Mouse (Mus musculus): Measurements from ENCODE around the gene B4galnt1. TPM values are rescaled to one million over a fixed set of nuclear protein-coding genes. Genes with fewer than 3 reads are reported as not detected.

Gene B4galnt1
- polyA plus RNA-seq (2014; fragmentation: Nextera tagmentation; extraction: Ambion mirVana): 79.3 and 93.4 TPM in 2 replicates

- peak within 1 kb of the TSS; percentile 67 for H3K4me2 ChIP-seq (ENCODE audit: low read depth, low read length)
- 2% methylated on average over 48 of the region's 52 CpGs for WGBS
- H3K27me3 ChIP-seq (ENCODE audit: control insufficient read depth, insufficient read depth, low read length): peaks cover 12% of the 10 kb centered on the region
- H3K36me3 ChIP-seq (ENCODE audit: control insufficient read depth, insufficient read depth, low read length): peaks cover 5% of the 10 kb centered on the region
- H3K9me3 ChIP-seq (ENCODE audit: control insufficient read depth, low read length): no peaks in the 10 kb centered on the region
- H3K27ac ChIP-seq (ENCODE audit: low read depth, low read length): peak within 1 kb of the TSS; percentile 91
- H3K4me1 ChIP-seq (ENCODE audit: control insufficient read depth, insufficient read depth, low read length): peaks cover 13% of the 10 kb centered on the region
- H3K4me3 ChIP-seq (ENCODE audit: low read depth, low read length): peak within 1 kb of the TSS; percentile 87
- peak; percentile 89 for ATAC-seq (ENCODE audit: low read depth)
- peak within 1 kb of the TSS; percentile 96 for H3K9ac ChIP-seq (replicated peaks; ENCODE audit: low read depth, low read length)
Measured at GRCm38 (mm10) chr10:127164631-127165353, at the start of gene B4galnt1. Gene B4galnt1, plus strand, starts transcription at chr10:127165225.

DNA sequence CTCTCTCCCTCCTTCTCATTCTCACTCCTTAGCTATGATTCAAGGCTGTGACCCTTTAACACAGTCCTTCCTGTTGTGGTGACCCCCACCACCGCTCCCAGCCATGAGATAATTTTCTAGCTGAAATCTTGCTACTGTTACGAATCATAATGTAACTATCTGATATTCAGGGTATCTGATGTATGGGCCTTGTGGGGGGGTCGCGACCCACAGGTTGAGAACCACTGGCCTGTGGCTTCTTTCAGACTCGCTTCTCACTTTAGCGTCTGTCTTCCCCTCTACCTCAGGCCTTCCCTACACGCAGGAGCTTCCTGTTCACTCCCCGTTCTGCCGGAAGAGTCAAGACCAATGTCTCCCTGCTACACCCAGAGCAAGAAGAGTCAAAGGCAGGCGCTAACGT, 46.6 kb upstream of the B4galnt1 start:
- Histone ChIP-seq H3K9me3 (ENCODE audit: control insufficient read depth, low read length) (no peaks in the 10 kb centered on the region), H3K27me3 (ENCODE audit: control insufficient read depth, insufficient read depth, low read length) (no peaks in the 10 kb centered on the region), H3K4me2 (ENCODE audit: low read depth, low read length) (no peak overlapping the region), H3K4me3 (ENCODE audit: low read depth, low read length) (no peak overlapping the region), H3K9ac (replicated peaks; ENCODE audit: low read depth, low read length) (no peak overlapping the region), H3K27ac (ENCODE audit: low read depth, low read length) (no peak overlapping the region), H3K36me3 (ENCODE audit: control insufficient read depth, insufficient read depth, low read length) (peaks cover 11% of the 10 kb centered on the region), H3K4me1 (ENCODE audit: control insufficient read depth, insufficient read depth, low read length) (peaks cover 15% of the 10 kb centered on the region)
- WGBS: 94% methylated on average over 11 of the region's 11 CpGs
- no peak for ATAC-seq (ENCODE audit: low read depth)

GRCm38 (mm10) chr10:127119229-127119628, 45.8 kb upstream of the B4galnt1 start:
- WGBS: 94% methylated on average over 10 of the region's 10 CpGs
- no peaks in the 10 kb centered on the region for H3K27me3 ChIP-seq (ENCODE audit: control insufficient read depth, insufficient read depth, low read length)
- peaks cover 11% of the 10 kb centered on the region for H3K36me3 ChIP-seq (ENCODE audit: control insufficient read depth, insufficient read depth, low read length)
- no peak overlapping the region for H3K4me2 ChIP-seq (ENCODE audit: low read depth, low read length)
- H3K27ac ChIP-seq (ENCODE audit: low read depth, low read length): no peak overlapping the region
- H3K4me1 ChIP-seq (ENCODE audit: control insufficient read depth, insufficient read depth, low read length): peaks cover 15% of the 10 kb centered on the region
- H3K9ac ChIP-seq (replicated peaks; ENCODE audit: low read depth, low read length): no peak overlapping the region
- no peak overlapping the region for H3K4me3 ChIP-seq (ENCODE audit: low read depth, low read length)
- no peak for ATAC-seq (ENCODE audit: low read depth)
- no peaks in the 10 kb centered on the region for H3K9me3 ChIP-seq (ENCODE audit: control insufficient read depth, low read length)

DNA sequence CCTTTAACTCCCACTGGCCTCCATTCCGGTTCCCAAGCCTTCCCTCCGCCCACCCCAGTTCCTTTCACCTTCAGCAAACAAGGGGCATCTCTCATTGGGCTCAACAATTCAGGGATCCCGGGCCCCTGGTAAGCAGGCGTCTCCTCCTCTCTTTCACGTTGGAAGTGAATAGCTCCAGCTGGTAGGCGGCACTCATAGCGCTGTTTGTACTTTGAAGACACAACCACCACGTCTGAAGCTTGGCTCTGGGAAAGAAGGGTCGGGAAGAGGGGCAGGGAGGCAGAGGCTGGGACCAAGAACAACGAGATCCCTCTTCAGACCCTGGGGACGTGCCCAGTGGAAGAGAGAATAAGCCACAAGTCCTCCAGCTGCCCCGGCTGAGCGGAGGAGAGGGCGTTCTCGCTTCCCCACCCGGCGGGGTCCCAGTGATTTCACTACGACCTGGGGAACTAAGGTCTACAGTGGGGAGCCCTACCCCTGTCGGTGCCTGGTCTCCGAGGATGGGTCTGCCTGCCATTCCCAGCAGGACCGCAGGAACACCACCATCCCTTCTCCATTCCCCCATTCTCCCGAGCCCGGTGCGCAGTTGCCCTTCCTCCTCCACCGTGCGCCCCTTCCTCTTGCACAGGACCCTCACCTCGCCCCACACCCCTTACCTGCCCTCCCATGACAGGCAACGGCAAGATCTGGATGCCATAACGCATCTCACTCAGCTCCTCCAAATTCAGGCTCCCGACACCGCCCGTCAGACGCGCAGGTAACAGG, 44.5 kb upstream of the B4galnt1 start:
- H3K4me1 ChIP-seq (ENCODE audit: control insufficient read depth, insufficient read depth, low read length): peaks cover 15% of the 10 kb centered on the region
- ATAC-seq (ENCODE audit: low read depth): peak; percentile 38
- WGBS: 3% methylated on average over 34 of the region's 34 CpGs
- peak overlapping the region; percentile 84 for H3K4me3 ChIP-seq (ENCODE audit: low read depth, low read length)
- no peaks in the 10 kb centered on the region for H3K9me3 ChIP-seq (ENCODE audit: control insufficient read depth, low read length)
- H3K36me3 ChIP-seq (ENCODE audit: control insufficient read depth, insufficient read depth, low read length): peaks cover 11% of the 10 kb centered on the region
- H3K27ac ChIP-seq (ENCODE audit: low read depth, low read length): peak overlapping the region; percentile 39; the same call in 1 of the 2 replicates
- peak overlapping the region; percentile 87 for H3K4me2 ChIP-seq (ENCODE audit: low read depth, low read length)
- no peaks in the 10 kb centered on the region for H3K27me3 ChIP-seq (ENCODE audit: control insufficient read depth, insufficient read depth, low read length)
- H3K9ac ChIP-seq (replicated peaks; ENCODE audit: low read depth, low read length): peak overlapping the region; percentile 81

DNA sequence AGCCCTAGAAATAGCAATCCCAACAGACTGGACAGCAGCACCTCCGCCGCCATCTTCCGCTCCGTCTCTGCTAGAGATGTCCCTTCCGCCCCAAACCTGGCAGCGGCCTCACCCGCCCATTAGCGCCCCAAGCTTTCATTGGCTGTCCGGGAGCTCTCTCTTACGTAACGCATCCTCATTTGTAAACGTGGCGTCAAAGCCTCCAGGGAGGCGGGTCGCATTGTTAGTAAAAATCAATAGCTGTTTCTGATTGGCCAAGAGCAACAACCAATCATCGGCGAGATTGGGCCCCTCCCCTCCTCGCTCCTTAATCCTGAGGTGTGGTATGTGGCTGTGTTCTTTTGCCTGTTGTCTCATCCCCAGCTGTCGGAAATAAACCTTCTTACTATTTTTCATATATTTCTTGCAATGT, 44.0 kb upstream of the B4galnt1 start, which contains the start of gene Os9:
Gene Os9, minus strand, starts transcription at position 66 of the 412 bp plus-strand sequence.
- peak; percentile 93 for ATAC-seq (ENCODE audit: low read depth)
- peak within 1 kb of the TSS; percentile 87 for H3K4me2 ChIP-seq (ENCODE audit: low read depth, low read length)
- under 1% methylated on average over 19 of the region's 19 CpGs for WGBS
- peaks cover 15% of the 10 kb centered on the region for H3K4me1 ChIP-seq (ENCODE audit: control insufficient read depth, insufficient read depth, low read length)
- H3K9me3 ChIP-seq (ENCODE audit: control insufficient read depth, low read length): no peaks in the 10 kb centered on the region
- no peaks in the 10 kb centered on the region for H3K27me3 ChIP-seq (ENCODE audit: control insufficient read depth, insufficient read depth, low read length)
- H3K36me3 ChIP-seq (ENCODE audit: control insufficient read depth, insufficient read depth, low read length): peaks cover 11% of the 10 kb centered on the region
- peak within 1 kb of the TSS; percentile 94 for H3K27ac ChIP-seq (ENCODE audit: low read depth, low read length)
- peak within 1 kb of the TSS; percentile 81 for H3K9ac ChIP-seq (replicated peaks; ENCODE audit: low read depth, low read length)
- peak within 1 kb of the TSS; percentile 84 for H3K4me3 ChIP-seq (ENCODE audit: low read depth, low read length)

DNA sequence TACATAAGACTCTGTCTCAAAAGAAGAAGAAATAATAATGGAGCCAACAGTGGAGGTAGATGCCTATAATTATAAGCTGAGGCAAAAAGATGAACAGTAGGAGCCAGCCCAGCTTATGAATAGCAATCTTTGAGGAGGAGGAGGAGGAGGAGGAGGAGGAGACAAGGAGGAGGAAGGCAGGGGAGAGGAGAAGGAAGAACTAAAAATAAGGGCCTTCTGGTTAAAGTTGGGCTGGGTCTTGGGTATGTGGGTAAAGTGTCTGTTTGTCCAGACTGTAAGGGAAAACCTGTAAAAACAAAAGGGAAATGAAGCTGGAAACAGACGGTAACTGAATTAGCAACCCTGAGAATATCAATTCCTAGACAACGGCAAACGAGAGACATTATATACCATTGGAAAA, 43.0 kb upstream of the B4galnt1 start:
- Histone ChIP-seq H3K27ac (ENCODE audit: low read depth, low read length) (peak overlapping the region; percentile 94; the same call in 1 of the 2 replicates), H3K4me1 (ENCODE audit: control insufficient read depth, insufficient read depth, low read length) (peaks cover 15% of the 10 kb centered on the region), H3K4me2 (ENCODE audit: low read depth, low read length) (peak overlapping the region; percentile 61), H3K36me3 (ENCODE audit: control insufficient read depth, insufficient read depth, low read length) (peaks cover 10% of the 10 kb centered on the region), H3K4me3 (ENCODE audit: low read depth, low read length) (peak overlapping the region; percentile 84), H3K27me3 (ENCODE audit: control insufficient read depth, insufficient read depth, low read length) (no peaks in the 10 kb centered on the region), H3K9ac (replicated peaks; ENCODE audit: low read depth, low read length) (peak overlapping the region; percentile 47), H3K9me3 (ENCODE audit: control insufficient read depth, low read length) (no peaks in the 10 kb centered on the region)
- WGBS: 73% methylated on average over 3 of the region's 3 CpGs
- no peak for ATAC-seq (ENCODE audit: low read depth)

DNA sequence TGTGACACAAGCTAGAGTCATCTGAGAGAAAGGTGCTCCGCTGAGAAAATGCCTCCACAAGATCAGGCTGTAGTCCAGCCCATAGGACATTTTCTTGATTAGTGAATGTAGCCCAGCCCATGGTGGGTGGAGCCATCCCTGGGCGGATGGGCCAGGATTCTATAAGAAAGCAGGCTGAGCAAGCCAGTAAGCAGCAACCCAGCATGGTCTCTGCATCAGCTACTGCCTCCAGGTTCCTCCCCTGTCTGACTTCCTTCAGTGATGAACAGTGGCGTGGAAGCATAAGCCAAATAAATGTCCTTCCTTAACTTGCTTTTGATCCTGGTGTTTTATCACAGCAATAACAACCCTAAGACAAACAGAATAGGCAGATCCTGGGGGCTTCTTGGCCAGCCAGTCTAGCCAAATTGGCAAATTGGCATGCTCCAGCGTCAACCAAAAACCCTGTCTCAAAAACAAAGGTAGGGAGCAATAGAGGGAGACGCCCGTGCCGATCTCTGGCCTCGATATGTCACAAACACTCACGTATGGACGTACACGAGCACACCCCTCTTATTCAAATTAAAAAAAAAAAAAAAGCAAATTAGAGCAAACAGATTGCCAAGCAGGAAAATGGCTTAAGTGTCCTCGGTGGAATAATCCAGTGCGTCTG, 42.1 kb upstream of the B4galnt1 start:
- Histone ChIP-seq H3K9me3 (ENCODE audit: control insufficient read depth, low read length) (no peaks in the 10 kb centered on the region), H3K4me2 (ENCODE audit: low read depth, low read length) (peak overlapping the region; percentile 61), H3K4me3 (ENCODE audit: low read depth, low read length) (peak overlapping the region; percentile 18), H3K27ac (ENCODE audit: low read depth, low read length) (peak overlapping the region; percentile 94), H3K4me1 (ENCODE audit: control insufficient read depth, insufficient read depth, low read length) (peaks cover 15% of the 10 kb centered on the region), H3K9ac (replicated peaks; ENCODE audit: low read depth, low read length) (peak overlapping the region; percentile 42), H3K36me3 (ENCODE audit: control insufficient read depth, insufficient read depth, low read length) (peaks cover 2% of the 10 kb centered on the region), H3K27me3 (ENCODE audit: control insufficient read depth, insufficient read depth, low read length) (no peaks in the 10 kb centered on the region)
- peak; percentile 23; the same call in 1 of the 2 replicates for ATAC-seq (ENCODE audit: low read depth)
- 7% methylated on average over 13 of the region's 13 CpGs for WGBS

- H3K9me3 ChIP-seq (ENCODE audit: control insufficient read depth, low read length): no peaks in the 10 kb centered on the region
- H3K27ac ChIP-seq (ENCODE audit: low read depth, low read length): peak overlapping the region; percentile 94
- WGBS: 1% methylated on average over 4 of the region's 4 CpGs
- H3K4me3 ChIP-seq (ENCODE audit: low read depth, low read length): peak overlapping the region; percentile 18
- peaks cover 15% of the 10 kb centered on the region for H3K4me1 ChIP-seq (ENCODE audit: control insufficient read depth, insufficient read depth, low read length)
- peak overlapping the region; percentile 61 for H3K4me2 ChIP-seq (ENCODE audit: low read depth, low read length)
- H3K27me3 ChIP-seq (ENCODE audit: control insufficient read depth, insufficient read depth, low read length): no peaks in the 10 kb centered on the region
- peak; percentile 18 for ATAC-seq (ENCODE audit: low read depth)
- H3K9ac ChIP-seq (replicated peaks; ENCODE audit: low read depth, low read length): peak overlapping the region; percentile 42
- peaks cover 2% of the 10 kb centered on the region for H3K36me3 ChIP-seq (ENCODE audit: control insufficient read depth, insufficient read depth, low read length)
Measured at GRCm38 (mm10) chr10:127123436-127123805, 41.6 kb upstream of the B4galnt1 start.

Data from neural tube, embryonic 14.5 days (tissue).